Mouse (Mus musculus): ENCODE results near the gene Hpgds.

- TF ChIP-seq CTCF (IDR thresholded peaks at IDR 0.05; ENCODE audit: low read depth): no peak
- no peak for TF ChIP-seq EP300 (optimal IDR thresholded peaks at IDR 0.05)
Observed at GRCm38 (mm10) chr6:65140750-65141243, 3.9 kb downstream of the Hpgds start.
